Comparison of ENCODE assay signal across 8 mouse cellular contexts in genomic region chr4:148130133-148130532, GRCm38 (mm10). TPM values are rescaled to one million over a fixed set of nuclear protein-coding genes. Genes with fewer than 3 reads are reported as not detected.
DNase-seq lines count a peak whose midpoint lies in the region; ATAC-seq and TF ChIP-seq lines count a peak whose summit lies in the region.

Gene Mad2l2 (plus strand): TSS chr4:148130384.

- H3K9me3 ChIP-seq in midbrain, embryonic 16.5 days (replicated peaks; ENCODE audit: control insufficient read depth, low read length, poor library complexity, severe bottlenecking): no peaks in the 10 kb centered on the region

- no peak for TF ChIP-seq CTCF in lung, adult 2 months (IDR thresholded peaks at IDR 0.05; ENCODE audit: insufficient read depth, low read length)

- TF ChIP-seq POLR2A in lung, adult 2 months (IDR thresholded peaks at IDR 0.05; ENCODE audit: borderline replicate concordance, extremely low read depth, low read depth, low read length): no peak

- no peaks in the 10 kb centered on the region for H3K36me3 ChIP-seq in midbrain, embryonic 16.5 days (ENCODE audit: control insufficient read depth, insufficient read depth, low read length)

- no peak within 1 kb of the TSS for H3K4me3 ChIP-seq in lung, adult 2 months (replicated peaks; ENCODE audit: extremely low read depth, low read depth, low read length)
- H3K4me3 ChIP-seq in midbrain, embryonic 16.5 days (ENCODE audit: low read depth, low read length): peak within 1 kb of the TSS; percentile 82

- no peaks in the 10 kb centered on the region for H3K27me3 ChIP-seq in midbrain, embryonic 16.5 days (ENCODE audit: control insufficient read depth, insufficient read depth, low read depth, low read length)

- no peaks in the 10 kb centered on the region for H3K4me1 ChIP-seq in lung, adult 2 months (ENCODE audit: control insufficient read depth, insufficient read depth, low read length)
- H3K4me1 ChIP-seq in midbrain, embryonic 16.5 days (ENCODE audit: control insufficient read depth, insufficient read depth, low read length): peaks cover 24% of the 10 kb centered on the region

- ATAC-seq in midbrain, embryonic 16.5 days: peak; percentile 11

- peak within 1 kb of the TSS; percentile 98 for H3K9ac ChIP-seq in midbrain, embryonic 16.5 days (ENCODE audit: low read depth, low read length)

- peak within 1 kb of the TSS; percentile 97 for H3K27ac ChIP-seq in midbrain, embryonic 16.5 days (ENCODE audit: low read length)

- DNase-seq in lung, adult 2 months: no peak
- no peak for DNase-seq in lung, adult 18-20 months
- DNase-seq in adrenal gland, postnatal 4 days (ENCODE audit: low spot score in 2 of 2): no peak
- DNase-seq in gonadal fat pad, adult 2 months (ENCODE audit: low read depth): no peak
- DNase-seq in layer of hippocampus, postnatal 10 days (ENCODE audit: low spot score in 2 of 2): no peak
- DNase-seq in embryo, embryonic 9.5 days (ENCODE audit: extremely low spot score): no peak
- no peak for DNase-seq in thymus, adult 18-20 months

- peak within 1 kb of the TSS; percentile 83 for H3K4me2 ChIP-seq in midbrain, embryonic 16.5 days (ENCODE audit: low read length)

- 2% methylated on average over 17 of the region's 18 CpGs for WGBS in lung, adult 2 months
- WGBS in midbrain, embryonic 16.5 days: 0% methylated on average over 15 of the region's 18 CpGs

RNA-seq across cellular contexts. Expression of gene Mad2l2, which starts in this region (rescaled TPM):
- 26.9 and 30.8 TPM in 2 replicates for polyA plus RNA-seq in lung, adult 2 months (2012; rRNA removed)
- 10 to 100 TPM; 24.0 to 24.6 TPM for total RNA-seq in adrenal gland, postnatal 4 days (2021)
- polyA plus RNA-seq in gonadal fat pad, adult 2 months (2012; rRNA removed): 34.8 and 38.1 TPM in 2 replicates
- total RNA-seq in layer of hippocampus, postnatal 10 days (2021): 10 to 100 TPM; 24.1 to 26.5 TPM
- 98.2 and 100 TPM in 2 replicates for polyA plus RNA-seq in midbrain, embryonic 16.5 days (2015; fragmentation: Nextera tagmentation; extraction: Ambion mirVana)
